Mouse (Mus musculus): ENCODE measurements around the gene Hsp90b1.
"Not testable (repeated sequence)": the region's sequence is repeated elsewhere in the genome, so short reads cannot be mapped to it uniquely, and the experiment has no call there.

Hsp90b1 gene

GRCm38 (mm10) chr10:86705318-86705921, at the start of gene Hsp90b1, which contains the start of gene Ttc41:
Gene Hsp90b1, minus strand, starts transcription at chr10:86705509.
Gene Ttc41, plus strand, starts transcription at chr10:86705811.
- peak; percentile 98 for DNase-seq (ENCODE audit: extremely low read depth, low read depth)

DNA sequence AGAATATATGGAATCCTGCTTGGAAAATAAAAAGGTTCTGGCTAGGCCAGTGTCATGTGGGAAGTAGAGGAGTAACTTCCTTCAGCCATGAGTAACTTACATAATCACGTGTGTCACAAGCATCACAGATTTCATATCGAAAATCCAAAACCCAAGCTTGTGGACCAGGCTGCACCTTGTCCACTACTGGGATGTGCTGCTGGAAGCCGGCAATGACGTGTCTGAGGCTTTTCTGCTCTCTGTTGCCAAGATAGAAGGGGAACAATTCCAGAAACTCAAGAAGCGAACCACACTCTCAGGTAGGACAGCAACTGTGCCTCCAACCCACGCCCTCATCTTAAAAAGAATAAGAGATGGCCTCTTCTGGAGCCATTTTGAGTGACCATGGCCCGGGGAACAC, 39.0 kb upstream of the Hsp90b1 start:
- DNase-seq (ENCODE audit: extremely low read depth, low read depth), result no peak

GRCm38 (mm10) chr10:86742918-86743317, 37.6 kb upstream of the Hsp90b1 start:
- DNase-seq (ENCODE audit: extremely low read depth, low read depth), result no peak

DNA sequence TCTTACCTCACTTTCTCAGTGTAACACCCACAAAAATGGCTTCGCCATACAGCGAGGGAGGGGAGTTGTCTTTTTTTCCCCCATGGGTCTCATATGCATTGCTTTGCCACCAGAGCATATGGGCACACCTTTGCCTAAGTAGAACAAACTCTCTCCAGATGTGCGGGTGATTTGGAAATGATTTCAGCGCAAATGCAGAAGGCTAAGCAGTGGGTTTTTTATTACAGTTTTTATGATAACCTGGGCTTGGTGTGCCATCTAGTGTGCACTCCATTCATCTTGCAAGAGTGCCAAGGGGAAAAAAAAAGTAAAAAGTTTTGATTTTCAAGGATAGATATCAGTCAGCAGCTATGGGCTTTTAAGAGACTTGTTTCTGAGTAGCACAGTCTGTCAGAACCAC, 29.7 kb upstream of the Hsp90b1 start:
- no peak for DNase-seq (ENCODE audit: extremely low read depth, low read depth)

DNA sequence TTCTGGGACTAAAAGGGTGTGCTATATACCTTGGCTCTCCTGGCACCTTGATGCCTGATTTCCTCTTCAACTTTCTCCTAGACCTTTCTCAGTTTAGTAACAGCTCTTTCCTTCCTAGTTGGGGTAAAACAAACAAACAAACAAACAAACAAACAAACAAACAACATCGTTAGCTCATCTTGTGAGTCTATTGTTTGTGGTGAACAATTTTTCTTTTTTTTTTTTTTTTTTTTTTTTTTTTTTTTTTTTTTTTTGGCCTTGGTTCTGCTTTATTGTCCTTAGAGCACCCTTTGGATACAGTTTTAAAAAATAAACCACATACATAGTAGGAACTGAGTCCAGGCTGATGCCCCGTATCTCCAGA, 26.2 kb upstream of the Hsp90b1 start:
- no peak for DNase-seq (ENCODE audit: extremely low read depth, low read depth)

DNA sequence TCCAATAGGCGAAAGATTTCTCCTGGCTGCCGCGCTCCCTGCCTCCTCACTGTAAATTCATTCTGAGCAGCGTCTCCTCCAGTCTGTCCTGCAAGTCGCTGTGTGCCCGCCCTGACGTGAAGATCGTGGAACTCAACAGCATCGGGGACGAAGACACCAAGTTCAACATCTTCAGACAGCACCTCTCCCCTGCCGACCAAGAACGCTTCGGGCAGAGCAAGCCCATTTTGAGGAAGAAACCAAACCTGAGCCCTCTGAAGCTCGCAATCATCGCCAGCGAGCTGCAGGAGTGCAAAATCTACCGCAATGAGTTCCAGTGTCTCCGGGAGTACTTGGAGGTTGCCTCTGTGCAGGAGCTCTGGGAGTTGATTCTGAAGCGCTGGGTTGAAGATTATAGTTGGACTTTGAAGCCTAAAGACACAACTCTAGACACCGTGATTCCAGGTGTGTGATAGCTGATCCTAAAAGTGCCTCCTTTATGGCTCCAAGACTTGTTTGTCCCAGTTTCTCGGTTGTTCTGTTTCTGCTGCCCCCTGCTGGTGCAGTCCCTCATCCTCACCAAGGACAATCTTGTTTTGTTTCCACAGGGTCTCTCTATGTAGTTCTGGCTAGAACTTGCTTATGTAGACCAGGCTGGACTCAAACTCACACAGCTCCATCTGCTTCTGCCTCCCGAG, 25.7 kb upstream of the Hsp90b1 start:
- DNase-seq (ENCODE audit: extremely low read depth, low read depth), result peak; percentile 33

DNA sequence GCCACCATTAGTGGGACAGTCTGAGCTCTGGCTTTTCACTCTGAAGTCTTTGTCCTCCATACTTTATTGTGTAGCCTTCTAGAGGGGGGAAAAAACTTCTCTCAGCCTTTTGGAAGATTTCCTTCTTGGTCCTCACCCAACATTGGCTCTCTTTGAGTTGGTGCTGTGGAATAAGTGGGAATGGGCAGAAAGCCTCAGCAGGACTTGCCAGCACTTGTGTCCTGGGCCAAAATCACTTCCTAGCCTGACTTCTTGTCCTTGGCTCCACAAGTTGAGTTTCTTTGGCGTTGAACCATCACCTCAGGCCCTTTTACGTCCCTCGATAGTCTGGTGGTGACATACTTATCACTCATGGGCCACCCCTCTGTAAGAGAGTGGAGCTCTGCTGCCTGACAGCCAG, 22.9 kb upstream of the Hsp90b1 start:
- no peak for DNase-seq (ENCODE audit: extremely low read depth, low read depth)

DNA sequence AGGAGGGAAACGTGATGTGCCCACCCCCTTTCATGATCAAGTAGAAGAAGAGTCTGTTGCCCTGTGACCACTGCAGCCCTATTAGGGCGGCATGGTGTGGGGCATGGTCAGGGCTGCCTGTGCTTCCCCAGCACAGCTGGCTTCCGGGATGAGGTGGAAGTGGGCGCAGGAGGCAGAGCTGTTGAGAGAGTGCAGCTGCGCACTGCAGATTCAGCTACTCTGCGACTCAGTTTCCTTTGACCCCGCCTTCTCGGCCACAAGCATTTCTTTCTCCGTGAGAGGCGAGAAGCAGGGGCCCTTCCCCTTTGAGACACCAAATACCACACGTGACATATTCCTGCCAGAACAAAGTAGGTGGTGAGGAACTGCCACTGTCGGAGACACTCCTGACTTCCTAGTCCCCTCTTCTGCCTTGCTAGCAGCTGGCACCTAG, 22.3 kb upstream of the Hsp90b1 start:
- no peak for DNase-seq (ENCODE audit: extremely low read depth, low read depth)

DNA sequence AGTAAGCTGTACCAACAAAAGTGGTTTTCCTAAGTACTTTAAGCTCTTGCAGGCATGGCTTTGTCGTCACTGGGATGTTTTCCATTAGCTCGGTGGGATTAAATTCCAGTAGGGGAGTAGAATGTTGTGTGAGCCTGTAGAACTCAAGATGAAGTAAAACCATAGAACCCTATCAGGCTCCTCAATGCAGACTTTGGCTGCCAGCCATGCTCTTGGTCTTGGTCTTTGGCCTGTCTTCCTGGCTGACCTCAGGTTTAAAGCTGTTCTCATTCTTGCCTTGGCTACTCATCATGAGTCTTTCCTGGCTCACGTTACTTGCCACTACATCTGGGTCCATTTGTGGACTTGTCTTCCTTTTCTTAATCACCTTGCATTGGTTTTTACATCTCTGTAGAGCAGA, 6.8 kb upstream of the Hsp90b1 start:
- no peak for DNase-seq (ENCODE audit: extremely low read depth, low read depth)

DNA sequence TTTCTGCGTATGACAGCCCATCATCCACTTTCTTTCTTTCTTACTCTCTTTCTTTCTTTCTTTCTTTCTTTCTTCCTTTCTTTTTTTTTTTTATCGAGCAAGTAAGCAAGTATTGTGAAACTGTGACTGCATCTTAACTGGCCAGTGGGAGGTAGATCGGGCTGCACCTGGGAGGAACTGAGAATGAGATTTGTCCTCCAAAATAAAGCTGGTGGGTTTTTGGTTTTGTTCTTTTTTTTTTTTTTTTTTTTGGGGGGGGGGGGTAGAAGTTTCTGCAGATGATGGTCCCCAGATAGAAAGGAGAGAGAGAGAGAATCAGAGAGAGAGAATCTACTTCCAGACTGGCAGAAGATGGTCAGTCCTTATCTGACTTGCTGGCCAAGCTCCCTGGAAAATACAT, 1.8 kb upstream of the Hsp90b1 start:
- no peak for DNase-seq (ENCODE audit: extremely low read depth, low read depth)

GRCm38 (mm10) chr10:86705922-86706752, 828 bp upstream of the Hsp90b1 start:
- peak; percentile 94 for DNase-seq (ENCODE audit: extremely low read depth, low read depth)

DNA sequence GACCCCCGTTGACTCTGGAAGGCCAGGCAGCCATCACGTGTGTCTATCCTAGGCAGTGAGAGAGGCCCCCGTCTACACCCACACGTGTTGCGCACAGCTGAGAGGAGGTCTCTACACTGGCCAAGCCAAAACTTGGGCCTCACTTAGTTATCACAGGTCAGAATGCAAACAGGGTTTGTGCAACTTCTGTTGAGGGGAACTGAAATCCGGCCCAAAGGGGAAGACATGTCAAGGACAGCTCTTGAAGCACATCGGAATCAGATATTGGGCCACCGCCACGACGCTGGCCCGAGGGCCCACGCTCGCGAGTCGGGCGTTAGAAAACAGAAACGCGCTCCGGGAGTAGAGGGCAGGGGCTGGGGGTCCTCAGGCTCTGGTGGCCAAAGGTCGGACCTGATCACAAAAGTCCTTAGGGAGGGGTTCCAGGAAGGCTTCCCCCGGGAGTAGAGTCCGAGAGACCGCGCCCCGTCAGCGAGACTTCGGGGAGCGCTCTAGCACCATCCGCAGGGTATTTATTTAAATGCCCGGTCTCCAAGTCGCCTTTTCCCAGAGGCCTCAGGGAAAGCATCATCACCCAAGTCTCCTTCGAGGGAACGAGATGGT, 619 bp downstream of the Hsp90b1 start:
- no peak for DNase-seq (ENCODE audit: extremely low read depth, low read depth)

DNA sequence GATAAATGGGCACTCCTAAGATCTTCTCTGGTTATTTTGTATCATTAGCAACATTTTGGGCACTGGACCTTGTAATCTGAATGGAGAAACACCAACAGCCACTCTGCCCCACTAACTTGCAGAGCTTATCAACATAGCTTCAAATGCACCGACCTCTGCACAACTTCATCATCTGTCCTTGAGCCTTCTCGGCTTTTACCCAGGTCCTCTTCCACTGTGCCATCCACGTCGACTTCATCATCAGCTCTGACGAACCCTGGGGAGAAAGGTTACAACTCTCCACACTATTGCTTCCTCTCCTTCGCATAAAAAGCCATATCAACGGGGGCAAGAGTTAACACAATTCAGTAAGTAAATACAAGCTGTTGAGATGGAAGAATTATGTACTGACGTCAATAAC, 1.2 kb downstream of the Hsp90b1 start:
- DNase-seq (ENCODE audit: extremely low read depth, low read depth), result no peak

DNA sequence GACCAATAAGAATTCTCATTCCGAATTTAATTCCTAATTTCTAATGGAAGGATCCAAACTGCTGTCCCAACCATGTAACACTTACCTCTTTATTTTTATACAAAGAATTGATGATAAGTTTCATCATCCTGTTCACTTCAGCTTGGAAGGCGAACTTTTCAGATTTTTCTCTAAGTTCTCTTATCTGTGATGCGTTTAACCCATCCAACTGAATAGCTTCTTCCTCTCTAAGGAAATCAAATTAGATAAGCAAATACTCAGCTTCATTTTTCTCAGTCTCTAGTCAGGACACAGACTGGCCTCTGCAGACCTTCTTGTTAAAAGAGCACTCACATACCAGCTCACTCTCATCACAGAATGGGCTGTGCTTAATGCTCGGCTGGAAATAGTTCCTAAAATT, 1.9 kb downstream of the Hsp90b1 start:
- no peak for DNase-seq (ENCODE audit: extremely low read depth, low read depth)

DNA sequence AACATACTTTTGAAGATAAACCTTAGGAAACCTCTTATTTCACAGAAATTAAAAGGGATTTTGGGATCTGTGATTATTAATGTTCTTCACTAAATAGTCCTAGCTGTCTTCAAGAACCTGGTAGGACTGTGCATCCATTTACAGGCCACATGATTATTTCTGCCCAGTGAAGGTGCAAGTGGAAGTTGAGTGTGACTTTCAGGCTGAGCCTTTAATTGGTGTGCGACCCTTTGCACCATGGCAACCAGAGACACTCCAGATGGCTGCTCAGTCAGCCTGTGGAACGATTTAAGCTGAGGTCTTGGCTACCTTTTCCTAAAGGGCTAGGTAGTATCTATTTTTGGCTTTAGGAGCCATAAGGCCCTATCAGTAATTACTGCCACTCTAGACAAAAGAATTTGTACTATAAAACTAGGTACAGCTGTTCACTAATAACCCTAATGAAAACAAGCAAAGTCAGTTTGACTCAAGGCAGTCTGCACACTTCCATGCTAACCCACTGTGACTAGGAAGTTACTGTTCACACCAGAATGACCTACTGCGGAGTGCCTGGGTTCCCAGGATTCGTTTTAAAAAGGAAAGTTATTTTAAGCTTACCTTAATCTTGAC, 2.9 kb downstream of the Hsp90b1 start:
- no peak for DNase-seq (ENCODE audit: extremely low read depth, low read depth)

GRCm38 (mm10) chr10:86700973-86701372, 4.3 kb downstream of the Hsp90b1 start:
- no peak for DNase-seq (ENCODE audit: extremely low read depth, low read depth)

DNA sequence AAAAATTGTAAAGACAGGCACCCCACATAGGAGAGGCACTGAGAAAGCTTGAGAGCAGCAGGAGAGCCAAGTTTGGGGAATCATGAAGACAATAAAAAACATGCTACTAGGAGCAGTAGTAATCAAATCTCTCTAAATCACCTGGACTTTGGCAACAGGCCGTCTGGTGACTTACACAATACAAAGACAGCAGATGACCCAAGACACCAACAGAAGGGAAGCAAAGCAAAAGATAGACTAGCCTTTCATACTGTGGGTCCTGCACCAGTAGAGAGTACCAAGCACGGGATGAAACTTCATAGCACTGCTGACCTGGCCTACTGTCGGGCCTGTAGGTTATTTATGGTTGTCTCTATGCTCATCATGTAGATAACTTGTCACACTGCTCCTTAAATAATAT, 5.1 kb downstream of the Hsp90b1 start:
- DNase-seq (ENCODE audit: extremely low read depth, low read depth), result no peak

GRCm38 (mm10) chr10:86686017-86686360, 19.3 kb downstream of the Hsp90b1 start:
- not testable (repeated sequence) for DNase-seq (ENCODE audit: extremely low read depth, low read depth)

DNA sequence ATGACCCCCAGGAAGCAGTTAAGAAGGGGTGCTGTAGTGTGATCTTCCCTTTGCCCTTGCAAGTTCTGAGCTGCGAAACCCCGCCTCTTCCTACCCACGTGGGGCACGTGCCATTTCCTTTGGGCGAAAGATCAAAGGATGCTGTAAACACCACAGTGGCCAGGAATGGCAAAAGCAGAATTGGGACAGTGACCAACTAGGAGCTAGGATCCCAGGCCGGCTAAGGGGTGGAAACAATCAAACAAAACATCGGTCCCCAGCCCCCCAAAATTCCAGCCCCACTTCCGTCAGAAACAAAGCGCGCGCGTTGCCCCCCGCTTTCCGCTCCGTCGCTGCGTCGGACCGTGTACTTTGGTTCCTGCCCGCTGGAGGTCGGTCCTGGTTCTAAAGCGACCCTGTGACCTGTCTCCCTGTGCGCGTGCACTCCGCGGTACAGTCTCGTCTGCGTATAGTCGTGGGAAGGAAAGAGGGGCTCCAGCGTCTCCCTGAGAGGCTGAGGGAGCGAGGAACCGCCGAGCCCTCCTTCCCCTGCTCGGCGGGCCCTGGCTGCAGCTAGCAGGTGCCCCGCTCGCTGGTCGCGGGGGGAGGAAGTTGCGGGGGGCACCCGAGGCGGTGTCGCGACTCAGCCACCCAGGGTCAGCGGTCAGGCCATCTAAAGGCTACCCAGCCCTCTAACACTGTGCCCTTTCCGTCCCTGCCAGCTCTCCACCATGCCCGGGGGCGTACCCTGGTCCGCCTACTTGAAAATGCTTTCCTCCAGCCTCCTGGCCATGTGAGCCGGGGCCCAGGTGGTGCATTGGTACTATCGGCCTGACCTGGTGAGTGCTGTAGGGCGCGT, 19.9 kb downstream of the Hsp90b1 start:
- DNase-seq (ENCODE audit: extremely low read depth, low read depth), result peak; percentile 71

GRCm38 (mm10) chr10:86684797-86685178, 20.5 kb downstream of the Hsp90b1 start:
- DNase-seq (ENCODE audit: extremely low read depth, low read depth), result not testable (repeated sequence)

DNA sequence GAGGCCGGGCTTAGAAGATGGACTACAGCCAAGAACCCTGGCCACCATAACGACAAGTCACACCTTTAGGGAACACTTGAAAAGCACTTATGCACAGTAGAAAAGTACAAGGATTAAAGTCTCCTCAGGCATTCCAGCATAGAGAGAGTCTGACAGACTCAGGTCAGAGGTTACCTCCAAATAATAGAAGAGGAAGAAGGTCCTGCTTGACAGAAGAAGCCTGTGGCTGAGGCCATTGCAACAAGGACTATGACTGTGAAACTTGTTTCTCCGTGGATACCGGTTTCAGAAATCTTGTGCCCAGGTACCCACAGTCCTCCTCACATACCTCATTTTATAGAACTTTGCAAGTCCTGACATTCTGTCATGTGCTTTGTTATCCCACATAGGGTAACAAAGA, 34.8 kb downstream of the Hsp90b1 start:
- DNase-seq (ENCODE audit: extremely low read depth, low read depth), result not testable (repeated sequence)

Measured in MEL-GATA-1-ER (cell line).